Mouse (Mus musculus) frontal cortex, postnatal 36 days (tissue): ENCODE measurements at regions not wholly inside any gene's neighbourhood (a gene's known extent, or its start where the extent isn't known, plus 50 kb on each side); places are given as distances from the start of the nearest gene placed in this dataset.

Experiments
- DNase-seq, 2 experiments: peaks; one replicate each; pipeline ENCODE4 v3.0.0; 2022; ENCODE audit warnings: low spot score in 2 of 2

- DNase-seq: no peak
These were observed 80.9 kb upstream of the Tac1 start for GRCm38 (mm10) chr6:7473730-7474129.

- no peak for DNase-seq
These were observed 77.8 kb upstream of the Tac1 start for GRCm38 (mm10) chr6:7476907-7477306.

- no peak for DNase-seq
These were observed 60.4 kb upstream of the Tac1 start for GRCm38 (mm10) chr6:7494299-7494698.

GRCm38 (mm10) chr6:7496766-7497165 lies 57.9 kb upstream of the Tac1 start:
- DNase-seq: no peak
